Mouse (Mus musculus): ENCODE results near the gene Vat1.
"Not testable (repeated sequence)": the region's sequence is repeated elsewhere in the genome, so short reads cannot be mapped to it uniquely, and the experiment has no call there.

Vat1 gene

GRCm38 (mm10) chr11:101441450-101442126, 24.4 kb downstream of the Vat1 start:
- not testable (repeated sequence) for DNase-seq

- DNase-seq: not testable (repeated sequence)
Measured at GRCm38 (mm10) chr11:101438006-101438405, 28.0 kb downstream of the Vat1 start.

GRCm38 (mm10) chr11:101436916-101437315, 29.1 kb downstream of the Vat1 start:
- no peak for DNase-seq

- no peak for DNase-seq
Measured at GRCm38 (mm10) chr11:101435831-101436230, 30.2 kb downstream of the Vat1 start.

GRCm38 (mm10) chr11:101433396-101433795, 32.6 kb downstream of the Vat1 start:
- no peak for DNase-seq

- DNase-seq: no peak
Measured at GRCm38 (mm10) chr11:101431327-101431726, 34.7 kb downstream of the Vat1 start.

- DNase-seq: no peak
Measured at GRCm38 (mm10) chr11:101426165-101426564, 39.9 kb downstream of the Vat1 start.

- peak; percentile 99 for DNase-seq
Measured at GRCm38 (mm10) chr11:101424925-101425813, 40.9 kb downstream of the Vat1 start, which contains the start of the genes Rundc1 and Ptges3l. Gene Rundc1 (plus strand): TSS chr11:101425085. Gene Ptges3l (minus strand): TSS chr11:101425333.

GRCm38 (mm10) chr11:101424105-101424851, 41.8 kb downstream of the Vat1 start, which contains the start of gene Gm27029:
Gene Gm27029 (minus strand): TSS chr11:101424796.
- DNase-seq: peak in 1 of 2 experiments; percentile 15

GRCm38 (mm10) chr11:101420148-101420547, 45.9 kb downstream of the Vat1 start:
- no peak for DNase-seq

- DNase-seq: no peak
Measured at GRCm38 (mm10) chr11:101419610-101420009, 46.4 kb downstream of the Vat1 start.

- DNase-seq: no peak
Measured at GRCm38 (mm10) chr11:101418991-101419390, 47.0 kb downstream of the Vat1 start.

GRCm38 (mm10) chr11:101417101-101417855, 48.8 kb downstream of the Vat1 start, which contains the start of gene Aarsd1:
Gene Aarsd1 (minus strand): TSS chr11:101417615.
- peak; percentile 86 for DNase-seq

GRCm38 (mm10) chr11:101416433-101417100, 49.5 kb downstream of the Vat1 start:
- no peak for DNase-seq

- no peak for DNase-seq
Measured at GRCm38 (mm10) chr11:101415306-101415705, 50.7 kb downstream of the Vat1 start.

Data from B cell, adult 2 months (primary cell).